Mouse (Mus musculus): Measurements from ENCODE around the gene Gja5.

The Gja5 gene

GRCm38 (mm10) chr3:96924631-96925030 is 20.1 kb downstream of the Gja5 start:
- in situ Hi-C loops (cut with MboI; ENCODE audit: low pct_unique_long_range_greater_than_20kb in 1 of 2, low sequenced_read_pairs in 2 of 2, unreplicated experiment in 1 of 2) = loop anchor here in 1 of 2 experiments (25.0 kb wide), 1 partner anchor 413 kb away; no protein-coding TSS in a partner anchor

- in situ Hi-C loops (cut with MboI; ENCODE audit: low pct_unique_long_range_greater_than_20kb in 1 of 2, low sequenced_read_pairs in 2 of 2, unreplicated experiment in 1 of 2) = loop anchor here in 1 of 2 experiments (25.0 kb wide), 1 partner anchor 411 kb away; no protein-coding TSS in a partner anchor
Measured at GRCm38 (mm10) chr3:96925920-96926319, 21.4 kb downstream of the Gja5 start, which contains the start of gene Gja8. Gene Gja8, minus strand, starts transcription at chr3:96926020.

GRCm38 (mm10) chr3:96931261-96931681 is 26.8 kb downstream of the Gja5 start:
- in situ Hi-C loops (cut with MboI; ENCODE audit: low pct_unique_long_range_greater_than_20kb in 1 of 2, low sequenced_read_pairs in 2 of 2, unreplicated experiment in 1 of 2) = loop anchor here (10.0 to 25.0 kb wide), 3 partner anchors 254 to 406 kb away; no protein-coding TSS in a partner anchor

- in situ Hi-C loops (cut with MboI; ENCODE audit: low pct_unique_long_range_greater_than_20kb in 1 of 2, low sequenced_read_pairs in 2 of 2, unreplicated experiment in 1 of 2) = loop anchor here (5.0 to 25.0 kb wide), 4 partner anchors 249 to 406 kb away; no protein-coding TSS in a partner anchor
Measured at GRCm38 (mm10) chr3:96936241-96936640, 31.7 kb downstream of the Gja5 start.

- in situ Hi-C loops (cut with MboI; ENCODE audit: low pct_unique_long_range_greater_than_20kb in 1 of 2, low sequenced_read_pairs in 2 of 2, unreplicated experiment in 1 of 2) = loop anchor here (5.0 to 25.0 kb wide), 4 partner anchors 247 to 405 kb away; no protein-coding TSS in a partner anchor
Measured at GRCm38 (mm10) chr3:96937606-96938005, 33.1 kb downstream of the Gja5 start.

- in situ Hi-C loops (cut with MboI; ENCODE audit: low pct_unique_long_range_greater_than_20kb in 1 of 2, low sequenced_read_pairs in 2 of 2, unreplicated experiment in 1 of 2) = loop anchor here (5.0 to 25.0 kb wide), 4 partner anchors 246 to 404 kb away; no protein-coding TSS in a partner anchor
Measured at GRCm38 (mm10) chr3:96938738-96939137, 34.2 kb downstream of the Gja5 start.

GRCm38 (mm10) chr3:96942706-96943105 is 38.2 kb downstream of the Gja5 start:
- in situ Hi-C loops (cut with MboI; ENCODE audit: low pct_unique_long_range_greater_than_20kb in 1 of 2, low sequenced_read_pairs in 2 of 2, unreplicated experiment in 1 of 2) = loop anchor here in 1 of 2 experiments (10.0 to 25.0 kb wide), 2 partner anchors 102 to 395 kb away; no protein-coding TSS in a partner anchor

- in situ Hi-C loops (cut with MboI; ENCODE audit: low pct_unique_long_range_greater_than_20kb in 1 of 2, low sequenced_read_pairs in 2 of 2, unreplicated experiment in 1 of 2) = no loop called here
Measured at GRCm38 (mm10) chr3:96953489-96954233, 49.2 kb downstream of the Gja5 start.

GRCm38 (mm10) chr3:96960597-96960996 is 56.1 kb downstream of the Gja5 start:
- in situ Hi-C loops (cut with MboI; ENCODE audit: low pct_unique_long_range_greater_than_20kb in 1 of 2, low sequenced_read_pairs in 2 of 2, unreplicated experiment in 1 of 2) = no loop called here

GRCm38 (mm10) chr3:96963088-96964034 is 58.9 kb downstream of the Gja5 start:
- in situ Hi-C loops (cut with MboI; ENCODE audit: low pct_unique_long_range_greater_than_20kb in 1 of 2, low sequenced_read_pairs in 2 of 2, unreplicated experiment in 1 of 2) = no loop called here

- in situ Hi-C loops (cut with MboI; ENCODE audit: low pct_unique_long_range_greater_than_20kb in 1 of 2, low sequenced_read_pairs in 2 of 2, unreplicated experiment in 1 of 2) = no loop called here
Measured at GRCm38 (mm10) chr3:96970986-96971385, 66.5 kb downstream of the Gja5 start.

- in situ Hi-C loops (cut with MboI; ENCODE audit: low pct_unique_long_range_greater_than_20kb in 1 of 2, low sequenced_read_pairs in 2 of 2, unreplicated experiment in 1 of 2) = no loop called here
Measured at GRCm38 (mm10) chr3:96974467-96974866, 70.0 kb downstream of the Gja5 start.

GRCm38 (mm10) chr3:96975628-96976027 is 71.1 kb downstream of the Gja5 start:
- in situ Hi-C loops (cut with MboI; ENCODE audit: low pct_unique_long_range_greater_than_20kb in 1 of 2, low sequenced_read_pairs in 2 of 2, unreplicated experiment in 1 of 2) = no loop called here

- in situ Hi-C loops (cut with MboI; ENCODE audit: low pct_unique_long_range_greater_than_20kb in 1 of 2, low sequenced_read_pairs in 2 of 2, unreplicated experiment in 1 of 2) = no loop called here
Measured at GRCm38 (mm10) chr3:96977507-96977906, 73.0 kb downstream of the Gja5 start.

- in situ Hi-C loops (cut with MboI; ENCODE audit: low pct_unique_long_range_greater_than_20kb in 1 of 2, low sequenced_read_pairs in 2 of 2, unreplicated experiment in 1 of 2) = no loop called here
Measured at GRCm38 (mm10) chr3:96978469-96978868, 74.0 kb downstream of the Gja5 start.

GRCm38 (mm10) chr3:96979020-96979419 is 74.5 kb downstream of the Gja5 start:
- in situ Hi-C loops (cut with MboI; ENCODE audit: low pct_unique_long_range_greater_than_20kb in 1 of 2, low sequenced_read_pairs in 2 of 2, unreplicated experiment in 1 of 2) = no loop called here

GRCm38 (mm10) chr3:96981833-96982232 is 77.3 kb downstream of the Gja5 start:
- in situ Hi-C loops (cut with MboI; ENCODE audit: low pct_unique_long_range_greater_than_20kb in 1 of 2, low sequenced_read_pairs in 2 of 2, unreplicated experiment in 1 of 2) = no loop called here

- in situ Hi-C loops (cut with MboI; ENCODE audit: low pct_unique_long_range_greater_than_20kb in 1 of 2, low sequenced_read_pairs in 2 of 2, unreplicated experiment in 1 of 2) = no loop called here
Measured at GRCm38 (mm10) chr3:96982666-96983065, 78.2 kb downstream of the Gja5 start.

- in situ Hi-C loops (cut with MboI; ENCODE audit: low pct_unique_long_range_greater_than_20kb in 1 of 2, low sequenced_read_pairs in 2 of 2, unreplicated experiment in 1 of 2) = no loop called here
Measured at GRCm38 (mm10) chr3:96992526-96992925, 88.0 kb downstream of the Gja5 start.
